Mouse (Mus musculus): Measurements from ENCODE around the gene Arid2. TPM values are rescaled to one million over a fixed set of nuclear protein-coding genes. Genes with fewer than 3 reads are reported as not detected.

Arid2 gene
- polyA plus RNA-seq, 1 experiment = 30.4 TPM

DNA sequence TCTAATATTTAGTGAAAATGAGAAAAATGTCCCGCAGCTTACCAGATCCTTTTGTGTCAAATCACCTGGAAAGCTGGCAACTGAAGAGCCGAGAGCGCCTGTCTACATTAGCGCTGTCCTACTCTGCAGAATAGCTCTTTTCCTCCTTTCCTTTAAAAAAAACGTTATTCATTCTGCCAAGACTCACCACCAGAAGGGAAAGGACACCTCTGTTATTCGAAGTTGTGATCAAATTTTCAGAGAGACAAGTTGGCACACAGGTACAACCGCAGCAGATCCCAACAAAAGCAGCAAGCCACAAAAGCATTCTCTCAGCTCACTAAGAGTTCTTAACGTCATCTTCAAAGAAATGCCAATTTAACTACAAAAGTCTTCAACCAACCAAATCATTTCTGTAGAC, 4.2 kb upstream of the Arid2 start:
- TF ChIP-seq GATA1 (IDR thresholded peaks at IDR 0.05; ENCODE audit: low read length) = no peak

DNA sequence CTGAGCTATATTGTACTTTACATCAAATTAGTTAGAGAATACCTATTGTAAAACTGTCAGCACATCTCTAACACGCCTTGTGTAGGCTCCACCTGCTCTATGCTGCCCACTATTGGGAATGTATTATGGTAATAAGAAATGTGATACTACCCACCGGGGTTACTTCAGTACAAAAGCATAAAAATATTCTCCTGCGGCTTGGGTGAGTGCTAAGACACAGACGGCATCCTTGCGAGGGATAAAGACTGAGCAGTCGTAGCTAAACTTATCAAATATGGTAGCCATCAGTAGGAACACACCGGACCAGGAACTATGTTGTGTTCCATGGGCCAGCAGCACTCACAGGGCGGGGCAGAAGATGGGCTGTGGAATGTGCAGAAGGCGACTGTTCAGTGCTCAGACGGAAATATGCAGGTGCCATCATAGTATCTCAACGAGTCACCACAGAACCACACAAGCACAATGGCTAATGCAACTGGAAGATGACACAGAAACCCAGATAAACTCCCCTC, 3.3 kb upstream of the Arid2 start:
- no peak for TF ChIP-seq GATA1 (IDR thresholded peaks at IDR 0.05; ENCODE audit: low read length)

- no peak for TF ChIP-seq GATA1 (IDR thresholded peaks at IDR 0.05; ENCODE audit: low read length)
Observed at GRCm38 (mm10) chr15:96284711-96285322, 2.5 kb upstream of the Arid2 start.

- no peak for TF ChIP-seq GATA1 (IDR thresholded peaks at IDR 0.05; ENCODE audit: low read length)
Observed at GRCm38 (mm10) chr15:96285323-96286014, 1.8 kb upstream of the Arid2 start.

GRCm38 (mm10) chr15:96286015-96286934, 1.0 kb upstream of the Arid2 start:
- no peak for TF ChIP-seq GATA1 (IDR thresholded peaks at IDR 0.05; ENCODE audit: low read length)

- TF ChIP-seq GATA1 (IDR thresholded peaks at IDR 0.05; ENCODE audit: low read length) = no peak
Observed at GRCm38 (mm10) chr15:96286935-96287292, 404 bp upstream of the Arid2 start.

GRCm38 (mm10) chr15:96287976-96288835, 888 bp downstream of the Arid2 start:
- TF ChIP-seq GATA1 (IDR thresholded peaks at IDR 0.05; ENCODE audit: low read length) = no peak

- no peak for TF ChIP-seq GATA1 (IDR thresholded peaks at IDR 0.05; ENCODE audit: low read length)
Observed at GRCm38 (mm10) chr15:96288836-96289390, 1.6 kb downstream of the Arid2 start.

DNA sequence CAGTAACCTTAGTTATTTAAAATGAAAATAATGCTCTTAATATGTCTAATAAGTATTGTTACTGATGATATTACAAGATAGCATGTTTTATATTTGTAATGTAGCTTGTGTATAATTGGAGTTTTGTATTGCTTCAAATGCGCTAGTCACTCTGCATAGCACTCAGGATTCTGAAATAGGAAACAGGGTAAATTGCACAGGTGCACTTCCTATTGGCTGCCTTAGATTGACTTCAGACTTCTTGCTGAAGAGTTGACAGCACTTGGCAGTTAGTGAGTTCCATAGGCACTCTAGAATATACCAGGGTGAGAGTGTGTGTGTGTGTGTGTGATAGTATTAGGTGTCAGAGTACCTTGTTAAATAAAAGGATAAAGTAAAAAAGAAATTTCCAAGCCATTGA, 2.7 kb downstream of the Arid2 start:
- TF ChIP-seq GATA1 (IDR thresholded peaks at IDR 0.05; ENCODE audit: low read length) = no peak

GRCm38 (mm10) chr15:96293444-96293843, 6.1 kb downstream of the Arid2 start:
- no peak for TF ChIP-seq GATA1 (IDR thresholded peaks at IDR 0.05; ENCODE audit: low read length)

DNA sequence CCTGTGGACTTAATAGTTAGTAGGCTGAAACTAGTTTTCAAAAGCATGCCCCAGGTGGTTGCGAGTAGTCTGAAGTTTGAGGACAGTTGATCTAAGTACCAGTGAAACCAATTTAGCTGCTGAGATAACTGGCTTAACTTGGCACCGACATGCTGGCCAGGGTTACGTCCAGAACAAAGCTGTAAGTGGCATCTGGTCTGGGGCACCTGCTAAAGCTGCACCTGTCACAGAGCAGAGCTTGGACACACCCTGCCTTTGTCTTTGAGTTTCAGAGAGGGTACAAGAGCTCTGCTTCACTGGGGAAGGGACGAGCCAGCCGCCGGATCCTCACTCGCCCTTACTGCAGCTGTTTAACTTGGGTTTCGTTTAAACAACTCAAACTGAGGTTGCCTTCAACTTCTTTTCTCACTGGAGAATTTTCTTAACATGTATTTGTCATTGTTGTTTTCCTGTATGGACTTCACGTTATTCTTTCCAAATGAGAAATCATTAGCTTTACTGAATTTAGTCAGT, 9.8 kb downstream of the Arid2 start:
- TF ChIP-seq GATA1 (IDR thresholded peaks at IDR 0.05; ENCODE audit: low read length) = no peak

DNA sequence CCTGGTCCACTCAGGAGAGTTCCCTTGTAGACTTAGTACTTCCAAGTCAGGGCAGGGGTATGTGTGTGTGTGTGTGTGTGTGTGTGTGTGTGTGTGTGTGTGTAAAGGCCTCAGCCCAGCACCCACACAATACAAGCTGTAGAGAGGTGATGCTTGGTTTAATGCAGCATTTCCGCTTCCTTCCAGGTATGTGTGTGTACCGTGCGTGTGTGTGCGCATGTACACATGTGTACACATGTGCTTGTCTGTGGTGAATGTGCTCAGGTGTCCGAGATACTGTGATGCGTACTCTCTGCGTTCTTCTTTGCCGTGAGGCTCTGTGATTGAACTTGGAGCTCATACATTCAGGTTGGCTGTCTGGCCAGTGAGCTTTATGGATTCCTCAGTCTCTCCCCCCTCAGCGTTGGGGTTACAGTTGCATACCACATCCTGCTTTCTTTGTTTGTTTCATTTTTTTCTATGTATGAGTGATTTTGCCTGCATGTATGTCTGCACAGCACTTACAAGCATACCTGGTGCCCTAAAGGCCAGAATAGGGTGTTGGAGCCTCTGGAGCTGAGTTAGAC, 10.4 kb downstream of the Arid2 start:
- TF ChIP-seq GATA1 (IDR thresholded peaks at IDR 0.05; ENCODE audit: low read length) = no peak

GRCm38 (mm10) chr15:96309310-96309709, 22.0 kb downstream of the Arid2 start:
- no peak for TF ChIP-seq GATA1 (IDR thresholded peaks at IDR 0.05; ENCODE audit: low read length)

DNA sequence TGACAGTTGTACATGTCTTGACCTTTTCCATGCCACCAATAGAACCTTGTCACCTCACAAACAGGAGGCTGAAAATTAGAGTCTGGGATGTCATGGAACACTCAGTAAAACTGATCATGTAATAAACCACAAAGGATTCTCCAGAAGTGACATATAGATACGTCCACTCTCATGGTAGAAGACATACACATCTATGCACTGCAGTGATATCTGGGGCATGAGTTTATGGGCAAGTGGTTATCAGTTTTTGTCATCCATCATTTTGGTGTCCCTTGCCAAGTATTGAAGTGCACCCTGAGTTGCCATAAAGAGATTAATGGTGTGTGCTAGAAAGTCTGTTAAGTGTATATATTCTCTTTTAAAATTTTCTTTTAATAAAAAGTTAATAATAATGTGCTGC, 25.6 kb downstream of the Arid2 start:
- peak; percentile 22 for TF ChIP-seq GATA1 (IDR thresholded peaks at IDR 0.05; ENCODE audit: low read length)

Data from G1E-ER4 (cell line).